Mouse (Mus musculus): ENCODE results near the gene Ppa2.

DNA sequence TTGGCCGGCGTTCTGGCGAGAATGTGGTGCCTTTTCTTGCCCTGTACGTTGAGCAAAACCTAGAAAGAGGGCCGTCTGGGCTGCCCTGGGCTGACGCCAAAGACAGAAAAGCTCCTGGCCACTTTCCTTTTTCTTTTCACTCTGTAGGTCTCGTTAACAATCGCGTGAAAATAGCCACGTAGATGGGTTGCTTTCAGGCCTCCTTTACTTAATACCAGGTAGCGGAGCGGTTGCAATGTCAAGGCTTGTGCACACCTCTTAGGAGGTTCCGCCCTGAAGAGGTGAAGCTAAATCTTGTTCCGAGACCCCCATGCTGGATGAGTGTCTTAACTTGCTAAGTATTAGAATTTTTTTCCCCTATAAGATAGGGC, 884 bp downstream of the Ppa2 start:
- TF ChIP-seq ZC3H11A (IDR thresholded peaks at IDR 0.05; ENCODE audit: borderline replicate concordance, low read depth, low read length) (no peak), HCFC1 (IDR thresholded peaks at IDR 0.05; ENCODE audit: borderline replicate concordance, insufficient read depth, low read length) (no peak), MAFK (IDR thresholded peaks at IDR 0.05; ENCODE audit: insufficient read depth, low read depth, low read length) (no peak)

Data from ES-E14 (cell line).